Mouse (Mus musculus) urinary bladder, postnatal 10 days (tissue): ENCODE results near the gene Gm10282.

Experiments used
- DNase-seq: peaks from one replicate; pipeline ENCODE4 v3.0.0; 2022; ENCODE audit warnings: low spot score

Gm10282 gene

GRCm38 (mm10) chr8:72305210-72305905 is at the start of gene Gm10282:
TSS of gene Gm10282 (minus strand) at chr8:72305260.
- DNase-seq = no peak

GRCm38 (mm10) chr8:72354272-72354671 is 49.2 kb upstream of the Gm10282 start:
- no peak for DNase-seq

GRCm38 (mm10) chr8:72353700-72354045 is 48.6 kb upstream of the Gm10282 start:
- DNase-seq = no peak

GRCm38 (mm10) chr8:72352951-72353699 is 48.1 kb upstream of the Gm10282 start:
- no peak for DNase-seq

GRCm38 (mm10) chr8:72351405-72352005 is 46.4 kb upstream of the Gm10282 start:
- DNase-seq = no peak

GRCm38 (mm10) chr8:72350727-72351126 is 45.7 kb upstream of the Gm10282 start:
- DNase-seq = no peak

- no peak for DNase-seq
Observed at GRCm38 (mm10) chr8:72349838-72350237, 44.8 kb upstream of the Gm10282 start.

GRCm38 (mm10) chr8:72348956-72349355 is 43.9 kb upstream of the Gm10282 start:
- no peak for DNase-seq

GRCm38 (mm10) chr8:72348114-72348513 is 43.1 kb upstream of the Gm10282 start:
- DNase-seq = no peak

- DNase-seq = no peak
Observed at GRCm38 (mm10) chr8:72347553-72347952, 42.5 kb upstream of the Gm10282 start.

- DNase-seq = no peak
Observed at GRCm38 (mm10) chr8:72343725-72344124, 38.7 kb upstream of the Gm10282 start.

GRCm38 (mm10) chr8:72342556-72343300 is 37.7 kb upstream of the Gm10282 start:
- DNase-seq = no peak

- no peak for DNase-seq
Observed at GRCm38 (mm10) chr8:72337034-72337433, 32.0 kb upstream of the Gm10282 start.

- DNase-seq = no peak
Observed at GRCm38 (mm10) chr8:72336273-72336672, 31.2 kb upstream of the Gm10282 start.

- DNase-seq = no peak
Observed at GRCm38 (mm10) chr8:72334144-72334641, 29.1 kb upstream of the Gm10282 start.

GRCm38 (mm10) chr8:72333429-72334143 is 28.5 kb upstream of the Gm10282 start:
- no peak for DNase-seq

- DNase-seq = no peak
Observed at GRCm38 (mm10) chr8:72331631-72332030, 26.6 kb upstream of the Gm10282 start.

- DNase-seq = no peak
Observed at GRCm38 (mm10) chr8:72330806-72331516, 25.9 kb upstream of the Gm10282 start.

GRCm38 (mm10) chr8:72329116-72329515 is 24.1 kb upstream of the Gm10282 start:
- DNase-seq = no peak

GRCm38 (mm10) chr8:72324708-72325107 is 19.6 kb upstream of the Gm10282 start:
- DNase-seq = no peak
